Mouse (Mus musculus): Measurements from ENCODE around the gene Bhmt2.

Gene Bhmt2

DNA sequence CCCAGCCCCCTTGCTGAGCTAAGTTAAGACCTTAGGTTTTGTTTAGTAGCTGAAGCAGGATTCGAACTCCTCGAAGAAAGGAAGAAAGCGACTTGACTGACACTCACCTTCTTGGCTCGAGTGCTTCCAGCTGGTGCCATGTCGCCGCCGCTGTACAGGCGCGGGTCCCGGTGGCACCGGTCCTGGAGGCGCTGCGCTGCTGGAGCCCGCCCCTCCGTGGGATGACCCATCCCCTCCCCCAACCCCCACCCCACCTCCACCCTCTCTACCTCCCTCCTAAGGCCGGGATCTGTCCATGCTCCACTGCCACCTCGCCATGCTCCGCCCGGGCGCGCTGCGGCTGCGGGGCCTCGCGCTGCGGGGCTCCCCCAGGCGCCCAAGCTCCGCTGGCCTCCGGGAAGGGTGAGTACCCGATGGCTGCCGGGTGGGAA lies at the start of gene Bhmt2, which contains the start of gene Dmgdh:
Gene Bhmt2, minus strand, starts transcription at position 172 of the 431 bp plus-strand sequence.
Gene Dmgdh, plus strand, starts transcription at position 303 of the 431 bp plus-strand sequence.
- DNase-seq (ENCODE audit: low spot score): no peak

DNA sequence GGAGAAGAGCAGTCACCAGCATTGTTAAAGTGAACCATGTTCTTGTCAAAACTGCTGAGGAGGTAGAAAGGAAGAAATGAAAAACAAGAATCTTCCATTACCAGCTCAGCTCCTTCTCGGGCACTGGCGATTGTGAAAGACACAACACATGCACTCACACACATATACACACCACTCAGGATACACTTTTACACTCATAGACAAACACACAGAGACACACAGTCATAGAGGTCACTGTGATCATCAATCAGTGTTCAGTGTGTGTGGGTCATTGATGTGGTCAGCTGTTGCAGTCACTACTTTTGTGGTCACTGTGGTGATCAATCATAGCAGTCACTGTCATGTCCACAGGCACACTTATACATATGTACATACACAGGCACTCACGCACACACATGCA lies 49.4 kb upstream of the Bhmt2 start:
- DNase-seq (ENCODE audit: low spot score): no peak

DNA sequence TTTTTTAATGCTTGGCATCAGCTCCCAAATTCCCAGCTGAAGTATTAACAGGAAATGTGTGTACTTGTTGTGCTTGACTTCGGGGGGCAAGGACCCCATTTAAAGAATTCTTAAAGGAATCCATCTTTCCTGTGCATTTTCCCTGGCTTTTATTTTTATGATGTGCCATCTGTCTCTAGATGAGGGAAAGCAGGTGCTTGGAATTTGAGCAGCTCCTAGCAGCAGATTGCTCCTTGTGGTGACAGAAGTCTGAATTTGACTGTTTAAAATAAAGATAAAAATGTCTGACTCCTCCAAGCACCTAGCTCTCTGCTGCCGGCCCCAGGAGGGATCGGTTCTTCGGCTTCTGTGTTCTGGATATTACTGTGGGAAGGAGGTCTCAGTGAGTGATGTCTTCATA lies 47.8 kb upstream of the Bhmt2 start:
- no peak for DNase-seq (ENCODE audit: low spot score)

DNA sequence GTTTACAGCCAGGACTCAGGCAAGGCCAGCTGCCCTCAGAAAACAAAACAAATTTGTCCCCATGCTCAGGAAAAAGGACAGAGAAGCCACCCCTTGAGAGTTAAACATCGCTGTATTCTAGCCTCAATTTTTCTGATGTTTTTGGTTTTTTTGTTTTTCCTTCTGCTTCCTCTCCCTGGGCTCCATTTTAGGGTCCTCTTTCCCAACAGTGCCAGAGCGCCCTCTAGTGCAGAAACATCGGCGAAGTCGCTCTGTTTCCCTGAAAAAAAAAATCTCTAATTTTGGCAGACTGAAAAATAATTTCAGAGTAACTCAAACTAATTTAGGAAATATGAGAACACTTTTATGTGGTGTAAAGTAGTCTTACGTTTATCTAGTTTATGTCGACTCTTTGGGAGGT lies 44.8 kb upstream of the Bhmt2 start:
- peak; percentile 28 for DNase-seq (ENCODE audit: low spot score)

DNA sequence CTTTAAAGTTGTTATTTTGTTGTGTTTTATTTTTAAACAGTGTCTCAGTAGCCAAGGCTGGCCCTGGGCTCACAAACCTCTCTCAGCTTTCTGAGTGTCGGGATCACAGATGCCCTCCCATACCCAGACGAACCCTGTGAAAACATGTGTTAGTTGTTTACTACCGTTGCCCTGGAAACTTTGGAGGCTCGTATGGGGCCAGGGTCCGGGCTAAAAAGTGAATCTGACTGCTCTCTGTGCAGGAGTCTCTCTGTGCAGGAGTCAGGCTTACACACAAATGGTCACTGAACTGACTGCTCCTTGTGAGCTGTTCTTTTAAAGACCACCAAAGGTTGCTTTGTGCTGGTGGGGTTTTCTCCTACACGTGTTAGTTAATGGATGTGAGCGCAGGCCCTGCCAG lies 43.0 kb upstream of the Bhmt2 start:
- DNase-seq (ENCODE audit: low spot score): no peak

DNA sequence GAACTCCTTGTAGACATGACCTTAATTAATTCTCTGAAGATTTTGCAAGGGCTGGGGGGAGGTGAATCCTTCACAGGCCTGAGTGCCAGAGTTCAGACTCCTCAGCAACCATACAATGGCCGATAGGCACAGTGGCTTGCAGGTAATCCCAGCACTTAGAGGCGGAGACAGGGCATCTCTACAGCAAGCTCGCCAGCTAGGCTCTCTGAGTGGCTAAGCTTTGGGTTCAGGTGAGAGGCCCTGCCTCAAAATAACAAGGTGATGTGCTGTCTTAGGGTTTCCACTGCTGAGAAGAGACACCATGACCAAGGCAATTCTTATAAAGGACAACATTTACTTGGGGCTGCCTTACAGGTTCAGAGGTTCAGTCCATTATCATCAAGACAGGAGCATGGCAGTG lies 39.7 kb upstream of the Bhmt2 start:
- no peak for DNase-seq (ENCODE audit: low spot score)

DNA sequence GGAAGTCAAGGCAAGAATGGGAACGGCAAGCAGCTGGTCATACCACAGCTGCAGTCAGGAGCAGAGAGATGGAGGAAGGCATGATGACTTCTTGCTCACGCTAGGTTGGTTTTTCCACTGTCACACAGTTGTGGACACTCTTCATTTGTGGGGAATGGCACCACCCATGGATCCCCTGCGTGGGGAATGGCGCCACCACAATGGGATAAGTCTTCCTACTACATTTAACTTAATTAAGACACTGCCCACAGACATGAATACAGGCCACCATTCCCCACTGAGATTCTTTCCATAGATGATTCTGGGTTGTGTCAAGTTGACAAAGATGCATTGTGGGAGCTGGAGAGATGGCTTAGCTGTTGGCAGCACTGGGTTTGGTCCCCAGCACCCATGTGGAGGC lies 38.3 kb upstream of the Bhmt2 start:
- no peak for DNase-seq (ENCODE audit: low spot score)

DNA sequence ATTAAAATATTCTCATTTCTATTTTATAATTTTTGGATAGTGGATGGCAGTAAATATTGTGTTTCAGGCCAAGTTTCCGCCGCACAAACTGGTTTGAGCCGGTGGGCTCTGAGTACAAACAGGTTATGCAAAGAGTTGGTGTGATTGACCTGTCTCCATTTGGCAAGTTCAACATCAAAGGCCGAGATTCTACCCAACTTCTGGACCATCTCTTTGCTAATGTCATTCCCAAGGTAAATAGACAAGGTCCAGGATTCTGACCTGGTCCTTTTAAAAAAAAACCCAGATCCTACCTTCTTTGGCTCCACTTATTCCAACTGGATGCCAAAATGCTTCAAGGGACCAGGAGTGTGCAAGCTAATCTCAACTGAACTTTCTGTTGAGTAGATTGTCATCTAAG lies 37.1 kb upstream of the Bhmt2 start:
- DNase-seq (ENCODE audit: low spot score): no peak

DNA sequence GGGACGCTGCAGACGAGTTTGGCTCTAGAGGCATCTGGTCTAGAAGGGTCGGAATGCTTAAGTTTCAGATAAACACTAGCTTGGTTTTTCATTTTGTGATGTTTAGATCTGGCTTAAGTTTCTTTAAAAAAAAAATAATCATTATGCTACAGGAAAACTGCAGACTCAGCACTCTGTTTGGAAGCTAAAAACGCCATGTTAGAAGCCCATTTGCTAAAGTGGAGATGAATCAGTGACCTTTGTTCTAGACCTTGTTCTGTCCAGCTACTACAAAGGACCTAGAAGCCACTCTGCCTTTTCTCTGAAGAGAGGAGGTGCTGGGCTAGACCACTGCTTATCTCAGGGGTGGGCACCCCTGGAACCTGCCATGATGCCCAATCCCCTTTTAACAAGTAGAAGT lies 36.2 kb upstream of the Bhmt2 start:
- DNase-seq (ENCODE audit: low spot score): no peak

DNA sequence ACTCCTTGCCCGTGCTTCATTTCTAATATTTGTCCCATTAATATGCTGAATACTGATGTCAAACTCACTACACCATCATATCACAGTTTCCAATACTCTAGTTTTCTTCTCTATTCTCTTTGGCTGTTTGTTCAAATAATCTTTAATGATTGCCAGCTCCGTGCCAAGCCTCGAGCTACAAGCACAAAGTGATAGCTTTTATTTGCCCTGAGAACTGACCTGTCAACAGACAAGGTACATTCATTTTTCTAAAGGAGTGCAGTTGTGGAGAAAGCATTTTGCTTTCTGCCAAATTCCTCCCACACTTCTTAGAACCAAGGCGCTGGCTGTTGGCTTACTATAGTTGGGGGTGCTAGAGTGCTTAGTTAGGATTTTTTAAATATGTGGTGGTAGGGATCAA lies 33.2 kb upstream of the Bhmt2 start:
- no peak for DNase-seq (ENCODE audit: low spot score)

DNA sequence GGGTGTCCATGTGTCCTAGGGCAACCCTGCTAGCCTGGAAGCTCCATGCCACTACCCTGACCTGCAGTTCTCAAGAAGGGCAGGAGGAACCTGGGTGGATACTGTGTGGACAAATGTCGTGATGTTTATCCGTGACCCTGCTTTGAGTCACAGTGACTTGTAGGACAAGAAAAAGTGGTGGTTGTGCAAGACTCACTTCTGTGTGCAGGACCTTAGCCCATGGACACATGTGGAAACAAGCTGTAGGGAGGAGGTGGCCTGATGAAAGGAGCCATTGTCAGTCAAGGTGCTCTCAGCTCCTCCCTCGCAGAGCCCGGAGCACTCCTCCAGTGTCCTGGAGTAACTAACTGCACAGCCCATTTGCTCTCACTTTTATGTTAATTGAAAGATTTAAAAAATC lies 31.6 kb upstream of the Bhmt2 start:
- DNase-seq (ENCODE audit: low spot score): no peak

DNA sequence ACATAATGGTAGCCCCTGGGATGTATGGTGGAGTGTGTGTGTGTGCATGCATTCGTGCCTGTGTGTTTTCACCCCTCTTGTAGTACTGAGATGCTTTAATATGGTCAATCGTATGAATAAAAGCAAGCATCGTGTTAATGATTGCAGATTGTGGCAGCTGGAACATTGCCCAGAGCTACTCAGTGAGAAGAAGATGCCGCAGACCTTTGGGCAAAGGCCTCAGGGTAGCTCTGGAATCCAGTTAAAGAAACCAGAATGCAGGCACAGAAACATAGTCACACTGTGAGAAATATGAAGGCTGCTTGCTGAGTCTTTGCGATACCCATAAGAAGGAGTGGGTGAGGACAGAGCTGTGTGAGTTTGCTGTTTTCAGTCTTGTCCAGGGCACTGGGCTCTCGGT lies 24.8 kb upstream of the Bhmt2 start:
- DNase-seq (ENCODE audit: low spot score): no peak

DNA sequence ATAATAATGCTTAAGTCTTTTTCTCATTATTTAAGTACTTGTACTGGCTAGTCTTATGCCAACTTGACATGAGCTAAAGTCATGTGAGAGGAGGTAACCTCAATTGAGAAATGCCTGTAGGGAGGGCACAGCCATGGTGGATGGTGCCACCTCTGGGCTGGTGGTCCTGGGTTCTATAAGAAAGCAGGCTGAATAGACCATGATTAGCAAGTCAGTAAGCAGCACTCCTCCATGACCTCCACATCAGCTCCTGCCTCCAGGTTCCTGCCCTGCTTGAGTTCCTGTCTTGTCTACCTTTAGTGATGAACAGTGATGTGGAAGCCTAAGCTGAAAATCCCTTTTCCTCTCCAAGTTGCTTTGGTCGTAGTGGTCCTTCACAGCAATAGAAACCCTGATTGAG lies 16.7 kb upstream of the Bhmt2 start:
- no peak for DNase-seq (ENCODE audit: low spot score)

DNA sequence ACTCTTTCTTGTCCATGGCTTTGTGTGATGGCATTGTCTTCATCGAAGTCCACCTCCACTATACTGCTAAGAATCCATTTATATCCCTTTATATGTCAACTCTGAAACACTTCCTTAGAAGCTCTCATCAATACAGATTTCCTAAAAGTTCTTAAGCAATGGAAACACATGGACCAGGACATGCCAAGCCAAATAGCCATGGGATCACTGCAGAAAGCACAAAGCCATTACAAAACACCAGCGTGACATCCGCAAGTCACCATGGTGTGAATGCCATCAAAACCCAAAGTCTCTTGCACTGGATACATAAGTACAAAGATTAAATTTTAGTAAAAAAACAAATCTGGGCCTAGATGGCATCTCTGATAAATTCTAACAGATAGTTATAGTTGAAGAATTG lies 15.5 kb upstream of the Bhmt2 start:
- DNase-seq (ENCODE audit: low spot score): no peak

DNA sequence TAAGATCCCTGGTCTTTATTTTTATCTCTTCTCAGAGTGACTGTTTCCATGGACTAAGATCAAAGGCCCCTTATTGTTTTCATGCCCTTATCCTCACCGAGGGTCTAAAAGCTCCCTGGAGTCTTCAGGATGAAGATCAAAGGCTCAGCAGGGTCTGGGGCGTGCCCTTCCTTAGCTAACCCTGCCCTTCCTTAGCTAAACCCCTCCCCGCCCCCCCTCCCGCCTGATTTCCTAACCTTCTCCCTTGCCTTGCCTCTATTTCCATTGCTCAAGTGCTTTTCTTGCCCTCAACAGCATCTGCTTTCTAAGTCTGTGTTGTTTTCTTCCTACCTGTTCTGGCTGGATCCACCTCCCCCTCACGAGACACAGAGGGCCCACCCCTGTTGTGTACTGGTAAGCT lies 13.2 kb upstream of the Bhmt2 start:
- DNase-seq (ENCODE audit: low spot score): no peak

DNA sequence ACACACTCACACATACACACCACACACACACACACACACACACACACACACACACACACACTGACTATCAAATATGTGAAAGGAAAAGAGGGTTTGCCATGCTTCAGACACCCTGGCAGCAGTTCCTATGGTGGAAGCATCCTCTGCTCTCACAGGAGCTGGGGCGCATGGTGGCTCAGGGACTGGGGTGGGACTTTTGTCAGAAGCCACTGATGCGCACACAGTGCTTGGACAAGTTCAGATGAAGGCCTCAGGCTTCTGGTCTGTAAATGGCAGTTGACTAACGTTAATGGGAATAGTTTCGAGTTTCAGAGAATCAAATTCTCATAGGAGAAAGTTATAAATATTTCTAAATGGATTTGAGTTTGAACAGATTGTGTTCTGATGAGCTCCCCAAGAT lies 11.1 kb upstream of the Bhmt2 start:
- DNase-seq (ENCODE audit: low spot score): no peak

DNA sequence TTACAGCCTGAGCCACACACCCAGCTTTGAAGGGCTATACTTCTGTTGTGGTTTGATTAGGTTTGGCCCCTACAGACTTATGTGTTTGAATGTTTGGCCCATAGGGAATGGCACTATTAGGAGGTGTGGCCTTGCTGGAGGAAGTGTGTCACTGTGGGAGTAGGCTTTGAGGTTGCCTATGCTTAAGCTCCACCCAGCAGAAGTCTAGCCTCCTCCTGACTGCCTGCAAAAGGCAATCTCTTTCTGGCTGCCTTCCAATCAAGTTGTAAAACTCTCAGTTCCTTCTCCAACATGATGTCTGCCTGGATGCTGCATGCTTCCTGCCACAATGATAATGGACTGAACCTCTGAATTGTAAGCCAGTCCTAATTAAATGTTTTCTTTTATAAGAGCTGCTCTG lies 9.2 kb upstream of the Bhmt2 start:
- no peak for DNase-seq (ENCODE audit: low spot score)

DNA sequence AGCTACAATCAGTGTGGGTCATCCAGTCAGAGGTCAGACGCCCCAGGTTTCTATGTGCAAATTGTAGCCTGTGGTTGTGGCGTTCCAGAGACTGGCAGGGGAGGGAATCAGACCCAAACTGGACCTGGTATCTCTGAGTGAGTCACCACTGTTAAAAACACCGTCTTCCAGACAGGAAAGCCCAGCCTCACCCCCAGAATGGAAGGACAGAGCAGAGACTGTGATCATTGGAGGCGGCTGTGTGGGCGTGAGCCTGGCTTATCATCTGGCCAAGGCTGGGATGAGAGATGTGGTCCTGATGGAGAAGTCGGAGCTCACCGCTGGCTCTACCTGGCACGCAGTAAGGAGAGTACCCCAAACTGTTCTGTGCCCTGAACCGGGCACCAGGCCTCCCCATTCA lies 2.8 kb upstream of the Bhmt2 start:
- DNase-seq (ENCODE audit: low spot score): no peak

DNA sequence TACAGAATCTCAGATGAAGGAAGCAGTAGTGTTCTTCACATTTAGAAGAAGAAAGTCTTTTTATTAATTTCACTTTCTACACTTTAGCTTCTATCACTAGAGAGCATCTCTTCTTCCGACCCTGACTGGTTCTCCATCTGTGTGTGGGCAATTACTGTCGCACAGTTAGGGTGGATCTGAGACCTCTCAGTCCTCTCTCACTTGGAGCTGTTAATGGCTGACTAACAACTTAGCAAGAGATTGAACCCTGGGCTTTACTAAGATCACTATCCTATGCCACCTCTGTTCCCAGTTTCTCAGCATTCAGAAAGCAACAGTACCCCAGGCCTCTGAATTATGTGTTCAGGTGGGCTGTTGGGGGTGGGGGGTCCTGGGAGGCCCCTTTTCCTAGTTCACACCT lies 806 bp downstream of the Bhmt2 start:
- no peak for DNase-seq (ENCODE audit: low spot score)

DNA sequence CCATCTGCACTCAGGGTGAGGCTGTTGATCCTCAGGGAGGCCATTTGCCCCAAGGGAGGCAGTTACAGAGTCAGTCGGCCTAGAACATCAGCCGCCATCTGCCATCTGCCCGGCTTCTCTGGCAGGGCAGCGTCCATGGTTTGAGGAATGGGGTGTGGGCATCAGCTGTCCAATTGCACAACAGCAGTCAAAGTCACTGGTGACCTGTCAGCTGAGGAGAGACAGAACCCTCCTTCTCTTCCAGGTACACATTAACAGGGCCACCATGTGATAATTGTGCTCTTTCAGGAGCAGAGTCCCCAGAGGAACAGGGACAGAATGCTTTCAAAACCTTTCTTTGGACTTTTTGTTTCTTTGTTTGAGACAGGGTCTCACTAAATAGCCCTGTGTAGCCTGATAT lies 1.7 kb downstream of the Bhmt2 start:
- no peak for DNase-seq (ENCODE audit: low spot score)

DNA sequence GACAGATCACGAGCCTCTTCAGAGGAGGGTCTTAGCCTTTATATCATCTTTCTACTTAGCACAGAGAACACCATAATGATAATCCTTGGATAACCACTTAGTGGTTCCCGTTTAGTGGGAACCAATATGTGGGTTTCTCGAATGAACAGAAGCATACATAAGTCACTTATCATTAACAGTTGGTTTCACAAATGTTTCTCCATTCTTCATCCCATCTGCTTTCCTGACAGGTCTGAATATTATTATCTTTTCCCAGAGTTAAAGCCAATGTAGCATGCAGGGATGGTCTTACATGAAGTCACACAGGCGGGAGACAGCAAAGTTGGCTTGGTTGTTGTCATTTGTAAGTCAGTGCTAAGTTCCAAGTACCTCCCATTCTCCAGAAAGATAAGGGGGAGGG lies 6.5 kb downstream of the Bhmt2 start:
- DNase-seq (ENCODE audit: low spot score): no peak

DNA sequence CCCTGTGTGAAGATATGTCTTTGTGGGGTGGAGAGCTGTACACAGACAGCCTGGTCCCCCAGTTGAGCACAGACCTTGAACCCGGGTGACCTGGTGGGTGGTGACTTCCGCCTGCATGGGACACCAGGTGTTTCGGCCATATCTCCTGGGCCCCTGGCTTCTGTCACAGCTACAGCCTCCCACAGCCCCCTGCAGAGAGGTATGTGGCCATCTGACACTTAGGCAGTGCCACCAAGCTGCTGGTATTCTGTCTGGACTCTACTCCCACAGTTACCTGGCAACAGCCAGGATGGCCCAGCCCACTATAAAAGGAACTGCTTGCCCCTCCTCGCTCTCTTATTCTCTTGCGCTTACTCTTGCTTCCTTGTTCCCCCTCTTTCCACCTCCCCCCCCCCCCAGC lies 16.2 kb downstream of the Bhmt2 start:
- no peak for DNase-seq (ENCODE audit: low spot score)

DNA sequence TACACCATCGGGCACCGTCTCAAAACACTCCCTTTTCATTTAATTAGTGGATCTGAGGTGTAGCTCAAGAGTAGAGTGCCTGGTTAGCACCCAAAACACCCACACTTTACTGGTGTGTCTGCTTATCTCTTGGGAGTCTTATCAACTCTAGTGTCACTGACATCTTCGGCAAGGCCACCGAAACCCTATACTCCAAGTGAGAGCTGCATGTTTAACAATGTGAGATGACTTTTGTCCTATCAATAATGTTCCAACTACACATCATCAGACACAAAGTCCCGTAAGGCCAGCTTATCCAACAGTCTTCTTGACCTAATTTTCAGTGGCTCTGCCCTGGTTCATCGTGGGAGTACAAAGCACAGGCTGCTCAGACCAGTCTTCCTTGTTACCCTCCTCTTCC lies 20.7 kb downstream of the Bhmt2 start:
- no peak for DNase-seq (ENCODE audit: low spot score)

DNA sequence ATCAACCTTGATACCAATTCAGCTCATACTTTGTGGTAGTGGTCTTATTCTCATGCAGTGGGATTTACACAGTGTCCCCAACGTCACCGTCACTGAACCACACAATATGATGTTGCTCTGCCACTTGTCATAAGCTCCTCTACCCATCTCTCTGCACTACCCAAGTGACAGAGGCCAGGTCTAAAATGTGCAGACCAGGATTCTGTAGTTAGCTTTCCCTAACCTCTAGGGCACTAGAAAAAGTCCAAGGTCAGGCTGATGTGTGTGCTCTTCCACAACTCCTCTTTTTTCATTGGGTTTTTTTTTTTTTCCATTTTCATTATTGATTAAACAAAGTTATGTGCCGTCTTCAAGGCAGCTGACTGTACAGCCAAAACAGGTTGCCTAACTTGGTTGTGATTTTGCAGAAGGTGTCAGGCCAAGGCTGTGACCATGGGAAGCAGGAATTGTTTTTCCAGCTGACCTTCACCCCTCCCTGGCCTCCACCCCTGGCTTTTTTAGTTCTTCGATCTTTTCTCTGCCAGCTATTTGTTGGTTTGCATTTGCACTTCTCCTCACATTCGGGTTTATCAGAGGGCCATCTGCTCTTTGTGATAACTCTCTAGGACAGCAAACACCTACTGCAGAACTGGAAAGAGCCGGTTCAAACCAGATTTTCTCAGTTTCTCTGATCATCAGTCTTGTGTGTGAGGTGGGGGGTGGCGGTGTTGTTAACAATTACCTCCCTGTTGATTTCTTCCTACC lies 25.5 kb downstream of the Bhmt2 start:
- no peak for DNase-seq (ENCODE audit: low spot score)

DNA sequence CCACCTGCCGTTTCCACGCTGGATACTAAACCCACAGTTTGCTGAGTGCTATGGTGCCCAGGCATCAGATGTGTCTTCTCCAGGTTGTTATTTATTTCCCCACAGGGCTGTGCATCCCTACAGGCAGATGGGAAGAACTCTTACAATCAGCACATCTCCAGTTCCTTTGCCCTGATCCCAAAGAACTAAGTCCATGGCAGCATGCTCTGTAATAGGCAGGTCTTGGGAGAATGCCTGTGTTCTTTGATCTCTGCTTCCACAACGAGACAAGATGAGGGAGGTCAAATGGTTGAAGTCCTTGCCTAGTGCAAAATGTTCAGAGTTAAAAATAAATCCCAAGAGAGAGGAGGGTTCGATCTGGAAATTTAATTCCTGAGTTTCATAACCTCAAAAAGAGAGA lies 34.5 kb downstream of the Bhmt2 start:
- no peak for DNase-seq (ENCODE audit: low spot score)
